Mouse (Mus musculus): ENCODE results near the gene Mmp2. TPM values are rescaled to one million over a fixed set of nuclear protein-coding genes. Genes with fewer than 3 reads are reported as not detected.
"Not testable (repeated sequence)": the region's sequence is repeated elsewhere in the genome, so short reads cannot be mapped to it uniquely, and the experiment has no call there.

Gene Mmp2
- polyA plus RNA-seq, 1 experiment from 2014 or later = 245 TPM

GRCm38 (mm10) chr8:92870281-92870680, 43.2 kb downstream of the Mmp2 start:
- peak; percentile 84 for ATAC-seq (ENCODE audit: low FRiP score, low read depth)
- 6% methylated on average over 7 of the region's 7 CpGs for WGBS

GRCm38 (mm10) chr8:92872063-92872759, 45.1 kb downstream of the Mmp2 start:
- no peaks in the 10 kb centered on the region for H3K36me3 ChIP-seq
- H3K4me2 ChIP-seq (replicated peaks) = no peak overlapping the region
- 44% methylated on average over 10 of the region's 10 CpGs for WGBS
- no peak overlapping the region for H3K9ac ChIP-seq
- H3K4me3 ChIP-seq = no peak overlapping the region
- no peak overlapping the region for H3K27ac ChIP-seq
- ATAC-seq (ENCODE audit: low FRiP score, low read depth) = no peak
- H3K27me3 ChIP-seq = peaks cover 25% of the 10 kb centered on the region
- no peaks in the 10 kb centered on the region for H3K9me3 ChIP-seq
- peaks cover 27% of the 10 kb centered on the region for H3K4me1 ChIP-seq

More at GRCm38 (mm10) chr8:92870281-92870680, 43.2 kb downstream of the Mmp2 start:
- H3K9me3 ChIP-seq = no peaks in the 10 kb centered on the region
- H3K27ac ChIP-seq = no peak overlapping the region
- peaks cover 18% of the 10 kb centered on the region for H3K27me3 ChIP-seq
- peaks cover 41% of the 10 kb centered on the region for H3K4me1 ChIP-seq
- H3K4me3 ChIP-seq = no peak overlapping the region
- H3K36me3 ChIP-seq = no peaks in the 10 kb centered on the region
- H3K9ac ChIP-seq = no peak overlapping the region
- 0 out of 2 replicates have a peak overlapping the region, but pooled peaks have one; percentile 16 for H3K4me2 ChIP-seq (replicated peaks)

GRCm38 (mm10) chr8:92875795-92876194, 48.7 kb downstream of the Mmp2 start:
- Histone ChIP-seq H3K9ac (no peak overlapping the region), H3K4me3 (no peak overlapping the region), H3K27ac (no peak overlapping the region), H3K36me3 (peaks cover 9% of the 10 kb centered on the region), H3K27me3 (peaks cover 14% of the 10 kb centered on the region; the same call in 1 of the 2 replicates), H3K9me3 (peaks cover 9% of the 10 kb centered on the region; the same call in 1 of the 2 replicates), H3K4me2 (replicated peaks) (no peak overlapping the region), H3K4me1 (peaks cover 10% of the 10 kb centered on the region)
- 79% methylated on average over 10 of the region's 10 CpGs for WGBS
- no peak for ATAC-seq (ENCODE audit: low FRiP score, low read depth)

- Histone ChIP-seq H3K9me3 (peaks cover 9% of the 10 kb centered on the region; the same call in 1 of the 2 replicates), H3K36me3 (peaks cover 9% of the 10 kb centered on the region), H3K4me3 (no peak overlapping the region), H3K9ac (no peak overlapping the region), H3K27me3 (peaks cover 12% of the 10 kb centered on the region; the same call in 1 of the 2 replicates), H3K4me2 (replicated peaks) (no peak overlapping the region), H3K4me1 (peaks cover 14% of the 10 kb centered on the region), H3K27ac (no peak overlapping the region)
- ATAC-seq (ENCODE audit: low FRiP score, low read depth) = no peak
- 56% methylated on average over 4 of the region's 4 CpGs for WGBS
These were observed 54.2 kb downstream of the Mmp2 start for GRCm38 (mm10) chr8:92881247-92881646.

GRCm38 (mm10) chr8:92883771-92884170, 56.7 kb downstream of the Mmp2 start:
- H3K9me3 ChIP-seq = peaks cover 9% of the 10 kb centered on the region; the same call in 1 of the 2 replicates
- H3K4me3 ChIP-seq = no peak overlapping the region
- 0 out of 2 replicates have a peak, but pooled peaks cover 4% of the 10 kb centered on the region for H3K27me3 ChIP-seq
- no peak overlapping the region for H3K27ac ChIP-seq
- H3K4me1 ChIP-seq = peaks cover 14% of the 10 kb centered on the region
- no peak overlapping the region for H3K9ac ChIP-seq
- H3K4me2 ChIP-seq (replicated peaks) = no peak overlapping the region
- peaks cover 9% of the 10 kb centered on the region for H3K36me3 ChIP-seq
- WGBS = 42% methylated on average over 2 of the region's 2 CpGs
- no peak for ATAC-seq (ENCODE audit: low FRiP score, low read depth)

- not testable (repeated sequence) for H3K4me1 ChIP-seq; H3K36me3 ChIP-seq; H3K27me3 ChIP-seq; H3K27ac ChIP-seq; H3K9ac ChIP-seq; ATAC-seq (ENCODE audit: low FRiP score, low read depth); H3K4me2 ChIP-seq (replicated peaks); H3K9me3 ChIP-seq; H3K4me3 ChIP-seq
- 40% methylated on average over 3 of the region's 3 CpGs for WGBS
These were observed 65.1 kb downstream of the Mmp2 start for GRCm38 (mm10) chr8:92892216-92892615.

GRCm38 (mm10) chr8:92893870-92894269, 66.8 kb downstream of the Mmp2 start:
- H3K9me3 ChIP-seq = no peaks in the 10 kb centered on the region
- 75% methylated on average over 2 of the region's 2 CpGs for WGBS
- no peaks in the 10 kb centered on the region for H3K27me3 ChIP-seq
- no peak overlapping the region for H3K27ac ChIP-seq
- ATAC-seq (ENCODE audit: low FRiP score, low read depth) = no peak
- no peak overlapping the region for H3K9ac ChIP-seq
- no peak overlapping the region for H3K4me3 ChIP-seq
- H3K36me3 ChIP-seq = 0 out of 2 replicates have a peak, but pooled peaks cover 7% of the 10 kb centered on the region
- H3K4me2 ChIP-seq (replicated peaks) = no peak overlapping the region
- no peaks in the 10 kb centered on the region for H3K4me1 ChIP-seq

GRCm38 (mm10) chr8:92895053-92895452, 68.0 kb downstream of the Mmp2 start:
- Histone ChIP-seq H3K4me3 (no peak overlapping the region), H3K27ac (no peak overlapping the region), H3K4me2 (replicated peaks) (no peak overlapping the region), H3K9me3 (no peaks in the 10 kb centered on the region), H3K36me3 (0 out of 2 replicates have a peak, but pooled peaks cover 3% of the 10 kb centered on the region), H3K9ac (no peak overlapping the region), H3K27me3 (no peaks in the 10 kb centered on the region), H3K4me1 (no peaks in the 10 kb centered on the region)
- ATAC-seq (ENCODE audit: low FRiP score, low read depth) = no peak
- 82% methylated on average over 7 of the region's 7 CpGs for WGBS

- no peak overlapping the region for H3K27ac ChIP-seq
- H3K9me3 ChIP-seq = no peaks in the 10 kb centered on the region
- WGBS = 64% methylated on average over 1 of the region's 1 CpGs
- no peak for ATAC-seq (ENCODE audit: low FRiP score, low read depth)
- H3K4me3 ChIP-seq = no peak overlapping the region
- no peaks in the 10 kb centered on the region for H3K27me3 ChIP-seq
- H3K9ac ChIP-seq = no peak overlapping the region
- 0 out of 2 replicates have a peak, but pooled peaks cover 3% of the 10 kb centered on the region for H3K36me3 ChIP-seq
- no peaks in the 10 kb centered on the region for H3K4me1 ChIP-seq
- H3K4me2 ChIP-seq (replicated peaks) = no peak overlapping the region
These were observed 69.0 kb downstream of the Mmp2 start for GRCm38 (mm10) chr8:92896056-92896455.

- no peak for ATAC-seq (ENCODE audit: low FRiP score, low read depth)
- 77% methylated on average over 5 of the region's 5 CpGs for WGBS
- H3K9ac ChIP-seq = no peak overlapping the region
- H3K4me3 ChIP-seq = no peak overlapping the region
- H3K27me3 ChIP-seq = no peaks in the 10 kb centered on the region
- no peaks in the 10 kb centered on the region for H3K9me3 ChIP-seq
- H3K27ac ChIP-seq = no peak overlapping the region
- no peak overlapping the region for H3K4me2 ChIP-seq (replicated peaks)
- H3K36me3 ChIP-seq = 0 out of 2 replicates have a peak, but pooled peaks cover under 1% of the 10 kb centered on the region
- H3K4me1 ChIP-seq = no peaks in the 10 kb centered on the region
These were observed 69.5 kb downstream of the Mmp2 start for GRCm38 (mm10) chr8:92896611-92897010.

- Histone ChIP-seq H3K27ac (no peak overlapping the region), H3K4me1 (no peaks in the 10 kb centered on the region), H3K4me2 (replicated peaks) (no peak overlapping the region), H3K9me3 (no peaks in the 10 kb centered on the region), H3K9ac (no peak overlapping the region), H3K27me3 (no peaks in the 10 kb centered on the region), H3K4me3 (no peak overlapping the region), H3K36me3 (no peaks in the 10 kb centered on the region)
- 73% methylated on average over 4 of the region's 4 CpGs for WGBS
- no peak for ATAC-seq (ENCODE audit: low FRiP score, low read depth)
These were observed 70.7 kb downstream of the Mmp2 start for GRCm38 (mm10) chr8:92897794-92898193.

GRCm38 (mm10) chr8:92899590-92899989, 72.5 kb downstream of the Mmp2 start:
- Histone ChIP-seq H3K36me3 (no peaks in the 10 kb centered on the region), H3K4me3 (no peak overlapping the region), H3K4me1 (peaks cover 2% of the 10 kb centered on the region; the same call in 1 of the 2 replicates), H3K9ac (no peak overlapping the region), H3K27ac (no peak overlapping the region), H3K9me3 (no peaks in the 10 kb centered on the region), H3K4me2 (replicated peaks) (no peak overlapping the region), H3K27me3 (no peaks in the 10 kb centered on the region)
- WGBS = 88% methylated on average over 9 of the region's 9 CpGs
- ATAC-seq (ENCODE audit: low FRiP score, low read depth) = no peak

All from limb, embryonic 13.5 days (tissue).